Mouse (Mus musculus): Measurements from ENCODE around the gene Arhgap28.

DNA sequence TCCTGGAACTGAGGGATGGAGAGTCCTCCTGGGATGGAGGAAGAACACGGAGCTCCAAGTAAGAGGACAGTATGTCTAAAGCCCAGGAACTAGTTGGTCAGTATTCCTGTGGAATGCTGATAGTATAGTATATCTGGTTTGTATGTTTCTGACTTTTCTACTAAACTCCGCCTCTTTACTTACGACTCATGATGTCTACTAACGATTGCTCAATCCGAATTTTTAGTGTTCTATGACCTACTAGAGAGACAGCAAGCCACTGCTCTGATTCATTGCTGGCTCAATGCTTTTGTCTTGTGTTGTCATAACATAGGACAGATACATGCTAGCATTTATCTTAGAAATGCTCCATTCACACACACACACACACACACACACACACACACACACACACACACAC, 24.7 kb downstream of the Arhgap28 start:
- TF ChIP-seq CTCF (IDR thresholded peaks at IDR 0.05; ENCODE audit: control insufficient read depth, insufficient read depth, low read length) (no peak), POLR2A (IDR thresholded peaks at IDR 0.05; ENCODE audit: borderline replicate concordance, control insufficient read depth, low read depth, low read length) (no peak)
